ENCODE assay signal across 18 mouse cellular contexts in genomic region chr2:150761476-150761875, GRCm38 (mm10). TPM values are rescaled to one million over a fixed set of nuclear protein-coding genes. Genes with fewer than 3 reads are reported as not detected.
DNase-seq lines count a peak whose midpoint lies in the region; ATAC-seq and TF ChIP-seq lines count a peak whose summit lies in the region.
"Had no signal": no experiment of that assay in that cellular context is flagged by ENCODE, and none has a peak within 500 bp of the region (broad histone marks: within the 10 kb centered on the region; RNA-seq: fewer than 3 reads in every experiment).

No protein-coding gene starts in this region.

- H3K36me3 ChIP-seq in hindbrain, postnatal 0 days (ENCODE audit: insufficient read depth, low read length): peaks cover 42% of the 10 kb centered on the region
- peaks cover 86% of the 10 kb centered on the region for H3K36me3 ChIP-seq in hindbrain, embryonic 10.5 days
- H3K36me3 ChIP-seq in liver, embryonic 14.5 days (replicated peaks; ENCODE audit: control insufficient read depth, insufficient read depth, low read depth): peaks cover 8% of the 10 kb centered on the region
- peaks cover 68% of the 10 kb centered on the region for H3K36me3 ChIP-seq in liver, embryonic 12.5 days

- DNase-seq in hindbrain, postnatal 0 days (ENCODE audit: low spot score): no peak
- no peak for DNase-seq in hindbrain, embryonic 10.5 days (ENCODE audit: low spot score)
- no peak for DNase-seq in liver, embryonic 14.5 days (ENCODE audit: low read depth in 3 of 3, low spot score in 3 of 3)
- DNase-seq in ES-CJ7 (ENCODE audit: low read depth, low spot score): peak; percentile 64
- DNase-seq in cerebellum, adult 11 months: no peak
- DNase-seq in adrenal gland, postnatal 4 days (ENCODE audit: low spot score in 2 of 2): no peak
- DNase-seq: adrenal gland, postnatal 10 days; B cell, adult 2 months; cerebellum, postnatal 10 days; gastrocnemius, postnatal 36 days; kidney, adult 8-10 months; lung, adult 18-20 months had no signal

- no peak overlapping the region for H3K4me2 ChIP-seq in hindbrain, postnatal 0 days (ENCODE audit: low read depth, low read length)
- no peak overlapping the region for H3K4me2 ChIP-seq in liver, embryonic 14.5 days (ENCODE audit: low read depth)
- H3K4me2 ChIP-seq in liver, embryonic 12.5 days: no peak overlapping the region
- H3K4me2 ChIP-seq: forebrain, embryonic 13.5 days; heart, embryonic 11.5 days; midbrain, embryonic 15.5 days had no signal

- no peak overlapping the region for H3K9ac ChIP-seq in hindbrain, postnatal 0 days (replicated peaks; ENCODE audit: low read length)
- H3K9ac ChIP-seq in liver, embryonic 14.5 days (replicated peaks): no peak overlapping the region
- H3K9ac ChIP-seq in liver, embryonic 12.5 days: no peak overlapping the region
- H3K9ac ChIP-seq: forebrain, embryonic 13.5 days; midbrain, embryonic 15.5 days had no signal

- 0 out of 2 replicates have a peak, but pooled peaks cover 4% of the 10 kb centered on the region for H3K4me1 ChIP-seq in hindbrain, postnatal 0 days (ENCODE audit: insufficient read depth, low read length)
- 0 out of 2 replicates have a peak, but pooled peaks cover 6% of the 10 kb centered on the region for H3K4me1 ChIP-seq in hindbrain, embryonic 10.5 days (replicated peaks)
- no peaks in the 10 kb centered on the region for H3K4me1 ChIP-seq in liver, embryonic 14.5 days (replicated peaks; ENCODE audit: control insufficient read depth in 2 of 2, insufficient read depth in 2 of 2, low read length in 1 of 2)
- H3K4me1 ChIP-seq in liver, embryonic 12.5 days: no peaks in the 10 kb centered on the region
- H3K4me1 ChIP-seq in cortical plate, adult 2 months (ENCODE audit: control insufficient read depth, insufficient read depth, low read length): no peaks in the 10 kb centered on the region
- H3K4me1 ChIP-seq: midbrain, embryonic 15.5 days had no signal

- WGBS in hindbrain, postnatal 0 days: 81% methylated on average over 7 of the region's 7 CpGs
- WGBS in hindbrain, embryonic 10.5 days: 84% methylated on average over 7 of the region's 7 CpGs
- WGBS in liver, embryonic 14.5 days (ENCODE audit: insufficient replicate concordance): 75% methylated on average over 7 of the region's 7 CpGs
- WGBS in liver, embryonic 12.5 days (ENCODE audit: insufficient replicate concordance): 77% methylated on average over 7 of the region's 7 CpGs

- H3K27me3 ChIP-seq in hindbrain, postnatal 0 days (ENCODE audit: insufficient read depth, low read length): no peaks in the 10 kb centered on the region
- no peaks in the 10 kb centered on the region for H3K27me3 ChIP-seq in hindbrain, embryonic 10.5 days (ENCODE audit: insufficient read depth, poor library complexity, severe bottlenecking)
- no peaks in the 10 kb centered on the region for H3K27me3 ChIP-seq in liver, embryonic 14.5 days (ENCODE audit: control insufficient read depth, insufficient read depth, low read length)
- no peaks in the 10 kb centered on the region for H3K27me3 ChIP-seq in liver, embryonic 12.5 days (replicated peaks)
- H3K27me3 ChIP-seq: forebrain, embryonic 13.5 days; midbrain, embryonic 15.5 days had no signal

- no peak for ATAC-seq in hindbrain, postnatal 0 days
- ATAC-seq in liver, embryonic 14.5 days (ENCODE audit: insufficient read depth): no peak
- no peak for ATAC-seq in liver, embryonic 12.5 days
- ATAC-seq: forebrain, embryonic 13.5 days; hindbrain, embryonic 16.5 days; midbrain, embryonic 15.5 days had no signal

- no peak overlapping the region for H3K27ac ChIP-seq in hindbrain, postnatal 0 days
- no peak overlapping the region for H3K27ac ChIP-seq in hindbrain, embryonic 10.5 days
- no peak overlapping the region for H3K27ac ChIP-seq in liver, embryonic 14.5 days
- no peak overlapping the region for H3K27ac ChIP-seq in liver, embryonic 12.5 days
- no peak overlapping the region for H3K27ac ChIP-seq in cortical plate, adult 2 months (ENCODE audit: insufficient read depth, low read length)
- H3K27ac ChIP-seq: forebrain, embryonic 13.5 days; midbrain, embryonic 15.5 days had no signal

- H3K9me3 ChIP-seq in hindbrain, postnatal 0 days (ENCODE audit: low read length): no peaks in the 10 kb centered on the region
- no peaks in the 10 kb centered on the region for H3K9me3 ChIP-seq in hindbrain, embryonic 10.5 days
- H3K9me3 ChIP-seq in liver, embryonic 14.5 days (ENCODE audit: control insufficient read depth, low read length): no peaks in the 10 kb centered on the region
- no peaks in the 10 kb centered on the region for H3K9me3 ChIP-seq in liver, embryonic 12.5 days (replicated peaks)
- H3K9me3 ChIP-seq: forebrain, embryonic 13.5 days; midbrain, embryonic 15.5 days had no signal

- peak; percentile 30; the same call in 1 of the 2 replicates for TF ChIP-seq CTCF in hindbrain, postnatal 0 days (IDR thresholded peaks at IDR 0.05; ENCODE audit: low read depth)
- TF ChIP-seq CTCF in liver, embryonic 14.5 days (IDR thresholded peaks at IDR 0.05; ENCODE audit: low read depth): 0 out of 2 replicates have a peak, but pooled peaks have one; percentile 23
- TF ChIP-seq CTCF in cortical plate, adult 2 months (IDR thresholded peaks at IDR 0.05; ENCODE audit: extremely low read depth, insufficient read depth, low read length): peak; percentile 38

- no peak overlapping the region for H3K4me3 ChIP-seq in hindbrain, postnatal 0 days (ENCODE audit: low read length)
- H3K4me3 ChIP-seq in hindbrain, embryonic 10.5 days: no peak overlapping the region
- H3K4me3 ChIP-seq in liver, embryonic 14.5 days (ENCODE audit: insufficient read depth in 1 of 2, low read depth in 2 of 2, low read length in 2 of 2): no peak overlapping the region
- H3K4me3 ChIP-seq in liver, embryonic 12.5 days: no peak overlapping the region
- no peak overlapping the region for H3K4me3 ChIP-seq in cortical plate, adult 2 months (ENCODE audit: insufficient read depth, low read length)
- H3K4me3 ChIP-seq: forebrain, embryonic 13.5 days; midbrain, embryonic 15.5 days had no signal

- no peak for TF ChIP-seq POLR2A in cortical plate, adult 2 months (IDR thresholded peaks at IDR 0.05; ENCODE audit: extremely low read depth, insufficient read depth, low read length)

- no peak for TF ChIP-seq EP300 in liver, embryonic 14.5 days (IDR thresholded peaks at IDR 0.05; ENCODE audit: low read depth)

RNA-seq across cellular contexts. Expression of gene Entpd6, which starts 12.6 kb away (rescaled TPM):
- total RNA-seq in hindbrain, postnatal 0 days (2014; rRNA removed): 91.4 and 97.1 TPM in 2 replicates
- 76.8 and 79.5 TPM in 2 replicates for polyA plus RNA-seq in hindbrain, postnatal 0 days (2015; fragmentation: Nextera tagmentation; extraction: Ambion mirVana)
- polyA plus RNA-seq in hindbrain, embryonic 10.5 days (2016; fragmentation: Nextera tagmentation; extraction: Ambion mirVana): 35.6 and 37.3 TPM in 2 replicates
- 6.3 and 7.1 TPM in 2 replicates for polyA plus RNA-seq in liver, embryonic 14.5 days (2012; rRNA removed)
- 8.2 and 10.0 TPM in 2 replicates for polyA plus RNA-seq in liver, embryonic 14.5 days (2014; fragmentation: Nextera tagmentation; extraction: Ambion mirVana)
- 21.0 and 21.2 TPM in 2 replicates for polyA plus RNA-seq in liver, embryonic 12.5 days (2016; fragmentation: Nextera tagmentation; extraction: Ambion mirVana)
- polyA plus RNA-seq in cortical plate, adult 2 months (2012; rRNA removed): 56.2 and 57.8 TPM in 2 replicates
- 10 to 100 TPM; 11.2 to 12.8 TPM for total RNA-seq in adrenal gland, postnatal 4 days (2021)

RNA-seq across cellular contexts. Expression of gene Pygb, which starts 25.1 kb away (rescaled TPM):
- 302 and 317 TPM in 2 replicates for total RNA-seq in hindbrain, postnatal 0 days (2014; rRNA removed)
- polyA plus RNA-seq in hindbrain, postnatal 0 days (2015; fragmentation: Nextera tagmentation; extraction: Ambion mirVana): 160 and 169 TPM in 2 replicates
- polyA plus RNA-seq in hindbrain, embryonic 10.5 days (2016; fragmentation: Nextera tagmentation; extraction: Ambion mirVana): 61.1 and 62.1 TPM in 2 replicates
- polyA plus RNA-seq in liver, embryonic 14.5 days (2012; rRNA removed): 10.4 and 12.9 TPM in 2 replicates
- 13.5 and 14.4 TPM in 2 replicates for polyA plus RNA-seq in liver, embryonic 14.5 days (2014; fragmentation: Nextera tagmentation; extraction: Ambion mirVana)
- polyA plus RNA-seq in liver, embryonic 12.5 days (2016; fragmentation: Nextera tagmentation; extraction: Ambion mirVana): 32.9 and 34.0 TPM in 2 replicates
- 131 and 133 TPM in 2 replicates for polyA plus RNA-seq in cortical plate, adult 2 months (2012; rRNA removed)
- total RNA-seq in adrenal gland, postnatal 4 days (2021): 10 to 100 TPM; 52.2 to 54.5 TPM
